Mouse (Mus musculus) lung, embryonic 16.5 days (tissue): ENCODE results near the gene Drd1. TPM values are rescaled to one million over a fixed set of nuclear protein-coding genes. Genes with fewer than 3 reads are reported as not detected.

ENCODE experiments used
- ATAC-seq: fragments of 200-750 bp; cut with Nextera tagmentation; 2 replicates; pipeline ENCODE4 v1.8.0; 2017; ENCODE audit warnings: low read depth, mild to moderate bottlenecking, moderate library complexity
- H3K27ac ChIP-seq: fragments of 300-500 bp; sonication (generic); 2 replicates; pipeline ENCODE4 v1.5.1; 2014; ENCODE audit warnings: mild to moderate bottlenecking, control low read depth, low read length
- H3K27me3 ChIP-seq: fragments of 300-500 bp; sonication (generic); 2 replicates; pipeline ENCODE4 v1.6.1; 2014; ENCODE audit warnings: low read depth, low read length, mixed read lengths; ENCODE audit not compliant: control insufficient read depth, insufficient read depth
- H3K36me3 ChIP-seq: fragments of 300-500 bp; sonication (generic); 2 replicates; pipeline ENCODE4 v1.6.1; 2014; ENCODE audit warnings: low read length; ENCODE audit not compliant: control insufficient read depth, insufficient read depth
- H3K4me1 ChIP-seq: fragments of 300-500 bp; sonication (generic); replicated peaks from 2 replicates; pipeline ENCODE4 v1.6.1; 2014; ENCODE audit warnings: low read length, mixed read lengths; ENCODE audit not compliant: control insufficient read depth, insufficient read depth
- H3K4me2 ChIP-seq: fragments of 300-500 bp; sonication (generic); 2 replicates; pipeline ENCODE4 v1.6.1; 2014; ENCODE audit warnings: low read depth, low read length, control low read depth
- H3K4me3 ChIP-seq: fragments of 300-500 bp; sonication (generic); 2 replicates; pipeline ENCODE4 v1.5.1; 2014; ENCODE audit warnings: mild to moderate bottlenecking, low read length, control low read depth
- H3K9ac ChIP-seq: fragments of 300-500 bp; sonication (generic); 2 replicates; pipeline ENCODE4 v1.6.1; 2014; ENCODE audit warnings: low read length, control low read depth
- H3K9me3 ChIP-seq: fragments of 300-500 bp; sonication (generic); 2 replicates; pipeline ENCODE4 v1.6.1; 2016; ENCODE audit warnings: low read length; ENCODE audit not compliant: control insufficient read depth
- WGBS: fragments of 180-500 bp; shearing (Covaris S2); extraction: QIAGEN DNeasy Blood & Tissue Kit; methylation state at CpG from one replicate; pipeline ENCODE4 v1.1.7; 2014; 5-methylcytosine and 5-hydroxymethylcytosine counted together
- polyA plus RNA-seq: library from polyadenylated mRNA; unstranded; fragments of >200 nt; fragmentation: Nextera tagmentation; extraction: Ambion mirVana; gene quantifications from 2 replicates; pipeline ENCODE4 v1.2.1, GENCODE M21; 2015

Gene Drd1
- 0.52 and 0.99 TPM in 2 replicates for polyA plus RNA-seq

DNA sequence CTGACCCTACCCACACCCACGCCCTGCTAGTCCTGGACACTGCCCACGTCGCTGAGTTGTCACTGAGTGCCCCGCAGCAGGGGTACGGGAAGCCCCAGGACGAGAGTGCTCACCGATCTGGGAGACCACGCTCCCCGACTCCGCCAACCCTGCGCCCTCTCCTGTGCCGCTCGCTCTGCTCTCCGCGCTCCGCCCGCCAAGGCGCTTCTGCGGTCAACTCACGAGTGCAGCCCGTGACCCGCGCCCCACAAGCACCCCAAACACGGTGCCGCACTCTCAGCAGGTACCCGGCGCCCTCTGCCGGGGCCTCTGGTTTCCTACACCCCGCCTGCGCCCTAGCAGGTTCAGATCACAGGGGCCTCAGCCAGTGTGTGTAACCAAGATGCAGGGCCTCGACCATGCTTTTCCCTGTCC is at the start of gene Drd1:
Drd1 (minus strand) TSS at position 258 of the 414 bp plus-strand sequence.
- ATAC-seq = peak; percentile 65
- under 1% methylated on average over 31 of the region's 31 CpGs for WGBS

GRCm38 (mm10) chr13:54103866-54104265 is 48.4 kb upstream of the Drd1 start:
- H3K9me3 ChIP-seq = no peaks in the 10 kb centered on the region
- 69% methylated on average over 10 of the region's 10 CpGs for WGBS
- no peak overlapping the region for H3K4me3 ChIP-seq
- no peaks in the 10 kb centered on the region for H3K27me3 ChIP-seq
- H3K27ac ChIP-seq = no peak overlapping the region
- no peak overlapping the region for H3K4me2 ChIP-seq
- no peak for ATAC-seq
- H3K36me3 ChIP-seq = peaks cover 5% of the 10 kb centered on the region
- no peaks in the 10 kb centered on the region for H3K4me1 ChIP-seq
- no peak overlapping the region for H3K9ac ChIP-seq

More for the DNA sequence above, at the start of gene Drd1:
- Histone ChIP-seq H3K27me3 (peaks cover 21% of the 10 kb centered on the region), H3K27ac (no peak within 1 kb of the TSS), H3K36me3 (no peaks in the 10 kb centered on the region), H3K4me3 (peak within 1 kb of the TSS; percentile 52), H3K9ac (peak within 1 kb of the TSS; percentile 33), H3K9me3 (no peaks in the 10 kb centered on the region), H3K4me1 (no peaks in the 10 kb centered on the region; the same call in 1 of the 2 replicates), H3K4me2 (peak within 1 kb of the TSS; percentile 92)

GRCm38 (mm10) chr13:54103271-54103670 is 47.8 kb upstream of the Drd1 start:
- no peak overlapping the region for H3K27ac ChIP-seq
- WGBS = 67% methylated on average over 3 of the region's 3 CpGs
- no peak for ATAC-seq
- H3K4me1 ChIP-seq = no peaks in the 10 kb centered on the region
- H3K27me3 ChIP-seq = no peaks in the 10 kb centered on the region
- H3K4me3 ChIP-seq = no peak overlapping the region
- H3K9me3 ChIP-seq = no peaks in the 10 kb centered on the region
- H3K4me2 ChIP-seq = no peak overlapping the region
- H3K36me3 ChIP-seq = peaks cover 5% of the 10 kb centered on the region
- no peak overlapping the region for H3K9ac ChIP-seq

DNA sequence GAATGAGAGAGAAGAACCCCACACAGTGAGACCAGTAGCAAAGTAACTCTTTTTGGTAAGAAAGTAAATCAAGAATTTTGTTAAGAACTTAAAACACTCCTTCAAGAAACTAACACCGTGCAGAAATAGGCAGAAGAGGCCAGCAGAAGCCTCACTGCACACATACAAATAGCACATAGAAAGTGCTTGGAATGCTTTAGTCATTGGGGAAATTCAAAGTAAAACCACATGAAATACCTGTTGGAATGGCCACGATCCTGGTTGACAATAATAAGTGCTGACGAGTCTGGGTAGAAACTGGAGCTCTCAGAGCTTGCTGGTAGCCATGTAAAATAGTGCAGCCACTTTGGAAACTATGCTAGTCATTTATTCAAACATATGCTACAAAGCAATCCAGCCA is 46.6 kb upstream of the Drd1 start:
- Histone ChIP-seq H3K4me3 (no peak overlapping the region), H3K4me1 (no peaks in the 10 kb centered on the region), H3K36me3 (peaks cover 10% of the 10 kb centered on the region), H3K27ac (no peak overlapping the region), H3K9ac (no peak overlapping the region), H3K27me3 (no peaks in the 10 kb centered on the region), H3K9me3 (no peaks in the 10 kb centered on the region), H3K4me2 (no peak overlapping the region)
- no peak for ATAC-seq
- WGBS = 85% methylated on average over 3 of the region's 3 CpGs

- H3K27ac ChIP-seq = no peak overlapping the region
- H3K27me3 ChIP-seq = no peaks in the 10 kb centered on the region
- H3K4me3 ChIP-seq = no peak overlapping the region
- H3K4me1 ChIP-seq = no peaks in the 10 kb centered on the region
- peaks cover 12% of the 10 kb centered on the region for H3K36me3 ChIP-seq
- no peak overlapping the region for H3K9ac ChIP-seq
- no peak overlapping the region for H3K4me2 ChIP-seq
- H3K9me3 ChIP-seq = no peaks in the 10 kb centered on the region
- no peak for ATAC-seq
- WGBS = 69% methylated on average over 15 of the region's 15 CpGs
Measured at GRCm38 (mm10) chr13:54101031-54101820, 45.7 kb upstream of the Drd1 start.

DNA sequence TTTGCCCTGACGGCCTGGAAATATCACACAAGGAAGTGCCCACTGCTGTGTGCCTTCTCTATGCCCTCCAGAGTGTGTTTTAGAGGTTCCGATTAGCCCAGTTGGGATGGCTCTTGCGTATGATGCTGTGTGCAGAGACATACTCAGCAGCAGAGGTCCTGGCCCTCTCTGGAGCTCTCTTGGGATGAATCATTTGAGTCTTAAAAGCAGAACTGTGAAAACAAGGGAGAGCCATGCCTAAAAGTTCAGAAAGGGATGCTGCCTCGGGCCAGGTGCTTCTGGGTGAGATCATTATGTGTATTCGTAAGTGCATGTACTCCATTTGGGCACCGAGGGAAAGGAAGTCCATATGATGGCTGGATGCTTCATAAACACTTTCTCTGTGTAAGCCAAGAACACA is 42.3 kb upstream of the Drd1 start:
- Histone ChIP-seq H3K27ac (no peak overlapping the region), H3K4me1 (no peaks in the 10 kb centered on the region), H3K9ac (no peak overlapping the region), H3K4me3 (no peak overlapping the region), H3K9me3 (no peaks in the 10 kb centered on the region), H3K36me3 (peaks cover 19% of the 10 kb centered on the region), H3K27me3 (no peaks in the 10 kb centered on the region), H3K4me2 (no peak overlapping the region)
- 89% methylated on average over 6 of the region's 6 CpGs for WGBS
- no peak for ATAC-seq

DNA sequence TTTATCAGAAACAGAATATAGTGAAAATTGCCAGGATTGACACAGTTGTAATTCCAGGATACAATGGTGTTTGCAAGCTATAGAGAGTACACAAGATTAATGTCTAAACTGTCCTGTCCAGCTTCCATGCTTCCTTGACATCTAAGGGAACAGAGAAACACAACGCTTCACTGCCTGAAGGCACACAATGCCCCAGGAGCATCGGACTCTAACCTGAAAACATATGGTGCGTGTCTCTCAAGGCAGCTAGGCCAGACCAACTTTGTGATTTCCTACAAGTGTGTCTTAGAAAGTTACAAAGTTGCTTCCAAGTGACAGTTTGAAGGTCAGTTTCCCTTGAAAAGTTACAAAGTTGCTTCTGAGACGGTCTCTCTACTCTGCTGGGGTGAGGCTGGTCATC is 41.7 kb upstream of the Drd1 start:
- no peak for ATAC-seq
- Histone ChIP-seq H3K4me3 (no peak overlapping the region), H3K27ac (no peak overlapping the region), H3K4me1 (no peaks in the 10 kb centered on the region), H3K27me3 (no peaks in the 10 kb centered on the region), H3K4me2 (no peak overlapping the region), H3K9me3 (no peaks in the 10 kb centered on the region), H3K36me3 (peaks cover 19% of the 10 kb centered on the region), H3K9ac (no peak overlapping the region)
- WGBS = 92% methylated on average over 4 of the region's 4 CpGs

DNA sequence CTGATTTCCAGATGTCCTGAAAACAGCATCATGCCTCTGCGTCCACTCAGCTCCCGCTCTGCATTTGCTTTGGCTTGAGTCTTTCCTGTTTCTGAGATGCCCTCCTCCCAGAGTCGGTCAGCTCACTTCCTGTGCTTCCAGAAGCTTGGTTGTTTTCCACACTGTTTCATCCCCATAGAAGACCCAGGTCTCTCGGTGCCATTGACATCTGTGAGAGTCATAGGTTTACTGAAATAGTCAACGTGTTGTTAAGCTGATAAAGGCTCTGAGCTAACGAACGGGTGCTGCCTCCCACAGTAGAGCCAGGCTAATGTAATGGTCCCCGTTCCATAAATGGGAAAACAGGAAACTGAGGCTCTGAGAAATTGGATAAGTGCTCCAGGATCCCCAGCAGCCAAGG is 40.2 kb upstream of the Drd1 start:
- Histone ChIP-seq H3K4me2 (no peak overlapping the region), H3K9ac (no peak overlapping the region), H3K4me3 (no peak overlapping the region), H3K4me1 (no peaks in the 10 kb centered on the region), H3K36me3 (peaks cover 30% of the 10 kb centered on the region), H3K9me3 (no peaks in the 10 kb centered on the region), H3K27me3 (no peaks in the 10 kb centered on the region), H3K27ac (no peak overlapping the region)
- no peak for ATAC-seq
- WGBS = 81% methylated on average over 8 of the region's 8 CpGs

DNA sequence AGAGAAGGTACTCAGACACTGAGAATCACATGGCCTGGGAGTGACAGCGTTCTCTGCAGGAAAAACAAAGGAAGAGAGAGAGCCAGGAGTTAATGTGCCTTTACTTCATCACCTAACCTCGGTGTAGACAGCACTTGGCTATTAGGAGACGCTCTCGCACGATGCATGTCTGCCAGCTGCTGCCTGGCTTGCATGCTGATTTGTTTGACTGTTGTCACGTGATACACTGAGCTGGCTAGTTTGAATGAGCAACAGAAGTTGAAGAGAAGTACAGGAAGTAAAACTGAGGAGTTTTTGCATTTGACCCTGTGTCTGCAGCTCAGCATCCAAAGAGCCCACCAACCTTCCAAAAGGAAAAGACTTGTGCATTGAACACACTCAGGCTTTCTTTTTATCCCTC is 39.5 kb upstream of the Drd1 start:
- Histone ChIP-seq H3K9me3 (no peaks in the 10 kb centered on the region), H3K27ac (no peak overlapping the region), H3K9ac (no peak overlapping the region), H3K4me1 (no peaks in the 10 kb centered on the region), H3K27me3 (no peaks in the 10 kb centered on the region), H3K4me2 (no peak overlapping the region), H3K4me3 (no peak overlapping the region), H3K36me3 (peaks cover 33% of the 10 kb centered on the region)
- 68% methylated on average over 6 of the region's 6 CpGs for WGBS
- no peak for ATAC-seq
